Mouse (Mus musculus) heart, postnatal 10 days (tissue): ENCODE results near the gene Olfr173. TPM values are rescaled to one million over a fixed set of nuclear protein-coding genes. Genes with fewer than 3 reads are reported as not detected.

ENCODE experiments used
- DNase-seq, 2 experiments: peaks; one replicate each; pipeline ENCODE4 v3.0.0; 2021
- intact Hi-C: fragments of 180-260 bp; cut with DNase I; formaldehyde crosslinking; loops from one replicate; pipeline ENCODE4 v1.15.1; 2025
- microRNA-seq, 2 experiments: library from miRNA; unstranded; fragments of <30 nt; microRNA quantifications; one replicate each; pipeline ENCODE4 v1.2.0; 2022
- total RNA-seq, 2 experiments: library from RNA; stranded (reverse); gene quantifications; 2 replicates each; pipeline ENCODE4 v1.2.3; 2021

The Olfr173 gene
- not detected for total RNA-seq

DNA sequence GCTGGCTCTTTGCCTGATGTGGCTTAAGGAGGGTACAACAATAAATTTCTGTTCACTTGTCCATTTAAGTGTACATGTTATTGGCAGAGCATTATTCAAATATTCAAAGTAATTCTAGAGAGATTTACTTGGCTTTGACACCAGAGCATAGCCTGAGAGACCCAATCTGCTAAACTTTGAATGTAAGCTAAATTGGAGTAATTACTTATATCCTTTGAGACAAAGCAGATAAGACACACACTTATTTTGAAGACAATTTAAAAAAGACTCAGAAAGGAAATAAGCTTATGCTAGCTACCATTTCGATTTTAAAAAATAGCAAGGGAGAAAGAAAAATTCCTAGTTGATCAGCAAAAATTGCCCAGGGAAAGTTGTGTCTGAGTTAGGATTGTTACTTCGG, at the start of gene Olfr173:
TSS of gene Olfr173 (minus strand) at position 101 of the 400 bp plus-strand sequence.
- no peak for DNase-seq
- intact Hi-C loops, result no loop called here

DNA sequence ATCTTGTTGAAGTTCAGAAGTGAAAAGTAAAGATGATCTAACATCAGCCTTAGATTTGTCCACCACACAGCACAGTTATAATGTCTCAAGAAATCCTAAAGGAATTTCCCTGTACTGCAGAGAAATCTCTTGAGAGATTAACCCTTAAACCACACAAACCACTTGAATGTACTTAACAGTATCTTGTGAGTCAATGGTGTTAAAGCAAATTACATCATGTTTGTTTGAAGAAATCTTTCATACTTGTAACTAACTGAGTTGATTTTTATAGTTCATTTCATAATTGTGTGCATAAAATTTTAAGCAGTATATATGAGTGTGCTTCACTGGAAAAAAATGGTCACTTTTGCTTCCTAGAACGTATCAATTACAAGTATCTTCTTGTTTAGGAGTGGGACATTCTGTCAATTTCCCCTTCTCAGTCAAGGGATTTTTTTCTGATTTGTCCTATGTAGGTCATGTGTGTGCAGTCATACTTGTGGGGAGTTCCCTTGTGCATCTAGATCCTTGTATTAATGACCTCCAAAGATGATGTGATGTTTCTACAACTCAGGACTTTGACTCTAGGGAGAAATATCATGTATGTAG, 26.8 kb upstream of the Olfr173 start, which contains the start of gene Olfr175-ps1:
TSS of gene Olfr175-ps1 (minus strand) at position 51 of the 588 bp plus-strand sequence.
- DNase-seq, result no peak
- intact Hi-C loops, result no loop called here

DNA sequence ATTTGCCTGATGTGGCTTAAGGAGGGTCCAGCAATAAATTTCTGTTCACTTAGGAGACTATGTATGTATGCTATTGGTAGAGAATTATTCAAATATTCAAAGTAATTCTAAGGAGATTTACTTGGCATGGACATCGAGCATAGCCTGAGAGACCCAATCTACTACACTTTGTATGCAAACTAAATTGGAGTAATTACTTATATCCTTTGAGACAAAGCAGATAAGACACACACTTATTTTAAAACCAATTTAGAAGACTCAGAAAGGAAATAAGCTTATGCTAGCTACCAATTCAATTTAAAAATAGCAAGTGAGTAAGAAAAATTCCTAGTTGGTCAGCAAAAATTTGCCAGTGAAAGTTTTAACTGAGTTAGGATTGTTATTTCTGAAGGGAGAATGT, 37.0 kb downstream of the Olfr173 start, which contains the start of gene Olfr172:
TSS of gene Olfr172 (minus strand) at position 101 of the 400 bp plus-strand sequence.
- DNase-seq, result no peak
- intact Hi-C loops, result no loop called here

DNA sequence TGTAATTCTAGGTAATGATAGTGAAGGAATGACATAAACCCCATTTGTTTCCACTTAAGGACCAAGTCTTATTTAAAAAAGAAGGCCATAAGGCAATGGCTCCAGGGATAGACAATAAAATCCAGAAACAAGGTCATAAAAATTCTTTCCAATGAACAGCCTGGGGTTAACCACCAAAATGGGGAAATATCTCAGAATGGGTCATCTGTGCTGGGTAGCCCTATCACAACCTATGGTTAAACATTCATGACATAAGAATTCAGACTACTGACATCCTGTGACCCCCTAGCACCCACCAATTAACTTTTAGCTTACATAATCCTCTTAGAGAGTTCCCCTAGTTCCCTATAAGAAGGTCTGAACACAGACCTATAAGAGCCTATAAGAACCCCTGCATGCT, 43.9 kb downstream of the Olfr173 start:
- DNase-seq, result no peak
- intact Hi-C loops, result no loop called here

DNA sequence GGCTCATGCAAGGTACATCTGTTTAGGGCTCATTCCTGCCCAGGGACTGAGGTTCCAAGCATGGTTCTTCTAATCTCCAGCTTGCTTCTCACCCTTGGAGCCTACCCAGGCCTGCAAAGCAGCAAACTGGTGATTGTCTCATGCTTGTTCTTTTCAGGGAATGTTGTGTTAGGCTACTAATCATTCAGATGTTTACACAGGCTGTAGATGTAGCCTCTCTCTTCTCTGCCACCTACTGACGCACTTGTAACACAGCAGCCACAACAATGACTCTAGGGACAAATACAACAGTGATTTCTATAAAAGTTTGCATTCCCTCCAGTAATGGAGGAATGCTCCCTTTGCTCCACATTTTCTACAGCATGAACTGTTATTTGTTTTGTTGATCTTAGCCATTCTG, 48.8 kb downstream of the Olfr173 start:
- DNase-seq, result peak; percentile 8 to 32

DNA sequence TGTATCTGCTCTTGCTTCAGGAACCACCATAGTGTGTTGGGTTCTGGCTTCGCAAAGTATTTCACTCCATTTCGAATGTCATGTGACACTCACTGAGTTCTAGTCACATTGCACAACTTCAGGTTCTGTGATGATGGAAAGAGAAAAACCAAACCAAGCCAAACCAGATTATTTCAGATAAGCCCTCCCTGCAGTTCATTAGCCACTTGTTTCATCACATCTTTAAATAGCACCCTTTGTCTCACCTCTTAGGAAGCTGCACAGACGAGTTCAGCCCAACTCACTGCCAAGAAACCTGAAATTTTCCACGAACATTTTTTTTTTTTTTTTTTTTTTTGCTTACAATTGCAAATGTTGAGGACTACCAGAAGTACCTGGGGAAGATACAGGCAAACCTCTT, 53.4 kb downstream of the Olfr173 start:
- peak in 1 of 2 experiments; percentile 7 for DNase-seq
- intact Hi-C loops, result no loop called here

More for the DNA sequence above, 48.8 kb downstream of the Olfr173 start:
- intact Hi-C loops, result loop anchor here (2.0 to 5.0 kb wide), 4 partner anchors 69 to 454 kb away; no protein-coding TSS in a partner anchor

Small RNA genes within 50 kb of the gene (microRNA-seq; reads per million reads assigned to microRNA genes)
- gene Gm27564, result 0 reads per million in 2 experiments

Other genes starting within 250 kb of the Olfr173 start
- not detected for gene Gm813, start 183.3 kb downstream of the Olfr173 start, total RNA-seq
- gene E330017A01Rik, start 161.5 kb downstream of the Olfr173 start, total RNA-seq, result not detected
- 10 to 100 TPM; 20.4 to 25.7 TPM for gene Cpox, start 130.0 kb downstream of the Olfr173 start, total RNA-seq
- not detected for gene Gpr15, start 81.2 kb downstream of the Olfr173 start, total RNA-seq
- 10 to 100 TPM; 69.1 to 69.7 TPM for gene Cldnd1, start 72.4 kb downstream of the Olfr173 start, total RNA-seq
- not detected for gene Olfr172, start 37.1 kb downstream of the Olfr173 start, total RNA-seq
- gene Olfr175-ps1, start 26.5 kb upstream of the Olfr173 start, total RNA-seq, result not detected
- not detected for gene Olfr177, start 74.5 kb upstream of the Olfr173 start, total RNA-seq
- gene Olfr178, start 91.8 kb upstream of the Olfr173 start, total RNA-seq, result not detected
- gene Olfr181, start 128.5 kb upstream of the Olfr173 start, total RNA-seq, result not detected
- not detected for gene Olfr180, start 129.1 kb upstream of the Olfr173 start, total RNA-seq
- gene Olfr183, start 195.1 kb upstream of the Olfr173 start, total RNA-seq, result not detected
- not detected for gene Olfr186, start 230.0 kb upstream of the Olfr173 start, total RNA-seq
- not detected for gene Olfr187, start 239.5 kb upstream of the Olfr173 start, total RNA-seq